Mouse (Mus musculus) embryonic fibroblast, embryonic 13.5 days (primary cell): Measurements from ENCODE around the gene Plg. TPM values are rescaled to one million over a fixed set of nuclear protein-coding genes. Genes with fewer than 3 reads are reported as not detected.

Experiments
- H3K27ac ChIP-seq: 2 replicates; pipeline ENCODE4 v1.5.1; 2012; ENCODE audit warnings: low read length, control low read depth, inconsistent platforms; ENCODE audit not compliant: insufficient read depth
- H3K4me1 ChIP-seq: 2 replicates; pipeline ENCODE4 v1.6.1; 2011; ENCODE audit warnings: low read length; ENCODE audit not compliant: control insufficient read depth, insufficient read depth
- H3K4me3 ChIP-seq: 2 replicates; pipeline ENCODE4 v1.5.1; 2011; ENCODE audit warnings: mild to moderate bottlenecking, control low read depth, low read length; ENCODE audit not compliant: insufficient read depth
- CTCF ChIP-seq: IDR thresholded peaks from 2 replicates; pipeline ENCODE4 v1.5.1; 2011; ENCODE audit warnings: mild to moderate bottlenecking, control low read depth, low read length, moderate library complexity, borderline replicate concordance; ENCODE audit not compliant: insufficient read depth
- POLR2A ChIP-seq: IDR thresholded peaks from 2 replicates; pipeline ENCODE4 v1.6.1; 2011; ENCODE audit warnings: low read depth, mild to moderate bottlenecking, control low read depth, low read length, moderate library complexity
- polyA plus RNA-seq: library from polyadenylated mRNA; stranded (reverse); fragments of >200 nt; gene quantifications from 2 replicates; pipeline ENCODE4 v1.2.4, GENCODE M21; 2011; ENCODE audit warnings: low read depth; ENCODE audit not compliant: missing spikeins, insufficient read length

Gene Plg
- polyA plus RNA-seq, 1 experiment: not detected

DNA sequence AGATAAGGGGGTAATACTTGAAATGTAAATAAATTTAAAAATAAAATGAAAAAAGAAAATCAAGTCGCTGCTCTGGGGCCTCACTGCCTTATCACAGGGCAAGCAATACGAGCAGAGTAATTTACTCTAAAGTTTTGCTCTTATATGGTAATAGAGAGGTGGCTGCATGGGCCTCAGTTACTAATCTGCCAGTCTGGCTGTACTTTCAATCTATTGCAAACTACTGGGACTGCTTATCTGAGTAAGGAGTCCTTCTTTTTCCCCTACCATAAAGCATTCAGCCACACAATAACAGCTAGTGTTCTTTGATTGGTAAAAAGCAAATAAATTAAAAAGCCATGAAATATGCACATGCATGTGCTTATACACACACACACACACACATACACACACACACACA lies 3.2 kb downstream of the Plg start:
- H3K4me3 ChIP-seq: no peak overlapping the region
- H3K27ac ChIP-seq: no peak overlapping the region
- no peak for TF ChIP-seq POLR2A
- TF ChIP-seq CTCF: no peak
- no peaks in the 10 kb centered on the region for H3K4me1 ChIP-seq

DNA sequence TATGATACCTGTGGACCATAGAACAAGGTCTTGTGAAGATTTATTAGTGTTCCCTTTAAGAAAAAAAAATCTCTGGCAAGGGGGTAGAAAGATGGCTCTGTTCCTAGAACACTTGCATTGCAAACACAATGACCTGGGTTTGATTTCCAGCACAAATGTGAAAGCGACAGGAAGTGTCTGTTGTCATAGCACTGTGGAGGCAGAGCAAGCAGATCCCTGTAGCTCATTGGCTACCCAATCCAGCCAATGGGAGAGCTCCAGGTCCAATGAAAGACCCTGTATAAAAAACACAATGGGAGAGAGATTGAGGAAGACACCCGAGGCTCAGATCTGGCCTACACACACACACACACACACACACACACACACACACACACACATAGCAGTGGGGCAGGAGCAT lies 4.1 kb downstream of the Plg start:
- no peak for TF ChIP-seq POLR2A
- no peak for TF ChIP-seq CTCF
- Histone ChIP-seq H3K27ac (no peak overlapping the region), H3K4me3 (no peak overlapping the region), H3K4me1 (no peaks in the 10 kb centered on the region)

DNA sequence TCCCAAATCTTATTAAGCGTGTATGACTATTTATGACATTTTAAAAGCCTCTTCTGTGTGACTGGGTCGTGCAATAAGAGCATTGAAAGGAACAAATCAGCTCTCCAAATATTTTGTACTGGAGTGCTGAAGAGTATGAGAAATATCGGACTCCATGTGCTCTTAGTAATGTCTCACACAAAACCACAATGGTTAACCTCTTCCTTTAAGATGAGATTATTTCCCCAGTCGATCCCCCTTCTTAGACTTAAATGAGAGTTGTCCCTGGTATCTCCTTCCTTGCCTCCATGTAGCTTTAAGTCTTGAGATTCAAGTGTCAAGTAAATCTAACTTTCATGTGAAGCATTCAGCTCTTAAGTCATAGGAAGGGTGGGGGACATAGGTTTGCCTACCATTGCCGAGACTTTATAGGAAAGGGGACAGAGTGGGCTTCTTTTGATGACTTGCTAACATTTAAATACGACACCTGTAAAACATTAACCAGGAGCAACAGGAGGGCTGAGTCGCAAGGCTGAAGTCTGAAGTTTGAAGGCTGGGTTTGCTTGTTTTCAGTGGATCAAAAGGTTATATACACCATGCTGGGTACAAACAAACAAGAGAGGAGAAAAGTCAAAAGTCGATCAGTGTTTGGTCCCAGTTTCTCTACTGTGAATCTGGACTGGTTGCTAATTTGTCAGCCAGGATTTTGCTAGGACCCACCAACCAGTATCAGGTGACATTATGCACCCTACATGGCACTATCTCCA lies 6.8 kb downstream of the Plg start:
- H3K27ac ChIP-seq: no peak overlapping the region
- no peak for TF ChIP-seq POLR2A
- TF ChIP-seq CTCF: no peak
- H3K4me1 ChIP-seq: no peaks in the 10 kb centered on the region
- H3K4me3 ChIP-seq: no peak overlapping the region

DNA sequence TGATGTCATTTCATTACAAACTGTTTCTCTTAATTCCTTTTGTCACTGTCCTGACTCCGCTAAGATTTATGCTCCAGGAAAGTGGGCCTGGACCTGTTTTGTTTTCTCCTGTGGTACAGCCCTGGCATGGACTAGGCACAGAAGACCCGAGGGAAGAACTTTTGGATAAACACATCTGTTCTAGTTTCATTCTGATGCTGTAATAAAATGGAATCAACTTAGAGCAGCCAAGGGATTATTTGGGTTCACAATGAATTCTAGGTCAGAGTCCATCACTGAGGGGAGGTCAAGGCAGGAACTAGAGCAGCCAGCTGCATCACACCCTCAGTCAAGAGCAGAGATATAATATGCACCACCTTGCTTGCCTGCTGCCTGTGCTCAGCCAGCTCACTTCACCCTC lies 9.4 kb downstream of the Plg start:
- no peak overlapping the region for H3K27ac ChIP-seq
- H3K4me3 ChIP-seq: no peak overlapping the region
- H3K4me1 ChIP-seq: no peaks in the 10 kb centered on the region
- TF ChIP-seq POLR2A (no peak), CTCF (no peak)

DNA sequence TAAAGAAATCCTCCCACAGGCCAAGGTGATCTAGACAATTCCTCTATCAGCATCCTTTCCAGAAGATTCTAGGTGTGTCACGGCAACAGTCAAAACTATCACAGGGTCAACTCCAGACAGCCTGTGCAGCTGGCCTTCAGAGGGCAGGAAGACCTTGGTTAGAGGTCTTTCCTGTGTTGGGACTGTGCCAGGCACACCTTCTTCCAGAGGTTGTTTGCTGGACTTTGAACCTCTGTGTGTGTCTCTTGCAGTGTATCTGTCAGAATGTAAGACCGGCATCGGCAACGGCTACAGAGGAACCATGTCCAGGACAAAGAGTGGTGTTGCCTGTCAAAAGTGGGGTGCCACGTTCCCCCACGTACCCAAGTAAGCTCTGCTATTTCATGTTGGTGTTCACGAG lies 9.8 kb downstream of the Plg start:
- Histone ChIP-seq H3K4me1 (no peaks in the 10 kb centered on the region), H3K4me3 (no peak overlapping the region), H3K27ac (no peak overlapping the region)
- TF ChIP-seq CTCF (no peak), POLR2A (no peak)

DNA sequence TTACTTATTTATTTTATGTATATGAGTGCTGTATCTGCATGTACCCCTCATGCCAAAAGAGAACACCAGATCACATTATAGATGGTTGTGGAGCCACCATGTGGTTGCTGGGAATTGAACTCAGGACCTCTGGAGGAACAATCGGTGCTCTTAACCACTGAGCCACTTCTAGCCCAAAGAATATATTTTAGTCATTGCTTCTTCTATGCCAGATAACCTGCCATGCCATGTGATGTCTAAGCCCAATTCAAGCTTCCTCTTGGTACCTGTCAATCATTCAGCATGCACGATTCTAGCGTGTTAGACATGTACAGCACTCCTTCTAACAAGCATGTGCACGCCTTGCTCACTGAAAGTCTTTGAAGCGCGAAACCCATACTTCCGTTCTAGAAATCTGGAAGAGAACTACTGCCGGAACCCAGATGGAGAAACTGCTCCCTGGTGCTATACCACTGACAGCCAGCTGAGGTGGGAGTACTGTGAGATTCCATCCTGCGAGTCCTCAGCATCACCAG lies 17.8 kb downstream of the Plg start:
- TF ChIP-seq CTCF (no peak), POLR2A (no peak)
- Histone ChIP-seq H3K4me3 (no peak overlapping the region), H3K27ac (no peak overlapping the region), H3K4me1 (no peaks in the 10 kb centered on the region)

DNA sequence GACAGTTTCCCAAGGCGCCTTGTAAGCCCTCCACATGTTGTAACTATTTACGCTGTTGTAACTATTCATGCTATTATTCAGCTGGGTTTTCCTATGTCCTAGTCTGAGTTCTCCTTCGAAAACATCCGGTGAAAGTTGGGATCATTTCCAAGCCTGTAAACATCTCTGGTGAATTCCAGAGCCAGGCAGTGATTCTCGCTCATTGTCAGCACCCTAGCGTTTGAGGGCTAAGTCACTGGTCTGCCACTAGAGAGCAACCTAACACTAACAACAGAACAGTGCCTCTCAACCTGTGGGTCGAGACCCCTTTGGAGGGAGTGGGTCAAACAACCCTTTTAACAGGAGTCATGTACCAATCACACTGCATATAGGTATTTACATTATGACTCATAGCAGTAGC lies 25.0 kb downstream of the Plg start:
- TF ChIP-seq POLR2A (no peak), CTCF (no peak)
- Histone ChIP-seq H3K4me3 (no peak overlapping the region), H3K27ac (no peak overlapping the region), H3K4me1 (no peaks in the 10 kb centered on the region)

DNA sequence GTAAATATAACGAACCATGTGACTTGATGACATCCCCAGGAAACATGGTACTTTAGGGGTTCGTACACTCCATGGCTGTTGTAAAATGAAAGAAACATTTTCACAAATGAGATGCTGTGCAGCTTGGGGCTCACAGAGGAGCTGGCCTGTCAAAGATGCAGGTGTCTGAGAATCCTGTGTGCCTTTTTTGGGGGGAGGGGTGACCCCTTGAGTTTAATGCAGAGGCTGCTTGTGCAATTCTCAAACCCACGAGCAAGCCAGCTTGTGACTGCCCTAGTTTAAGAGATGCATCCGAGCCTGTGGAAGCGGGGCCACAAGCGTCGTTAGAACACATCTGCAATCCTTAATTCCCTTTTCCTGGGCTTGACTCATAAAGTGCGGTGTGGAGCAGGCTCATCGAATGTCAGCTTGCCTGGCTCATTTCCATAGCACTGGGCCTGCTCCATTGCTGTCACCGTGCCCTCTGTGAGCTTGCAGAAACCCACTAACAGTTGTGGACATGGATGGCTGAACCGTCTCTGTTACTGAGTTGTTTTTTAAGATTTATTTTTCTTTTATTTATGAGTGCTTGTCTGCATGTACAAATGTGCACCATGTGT lies 31.0 kb downstream of the Plg start:
- no peak for TF ChIP-seq POLR2A
- TF ChIP-seq CTCF: no peak
- H3K4me3 ChIP-seq: no peak overlapping the region
- no peak overlapping the region for H3K27ac ChIP-seq
- H3K4me1 ChIP-seq: no peaks in the 10 kb centered on the region

DNA sequence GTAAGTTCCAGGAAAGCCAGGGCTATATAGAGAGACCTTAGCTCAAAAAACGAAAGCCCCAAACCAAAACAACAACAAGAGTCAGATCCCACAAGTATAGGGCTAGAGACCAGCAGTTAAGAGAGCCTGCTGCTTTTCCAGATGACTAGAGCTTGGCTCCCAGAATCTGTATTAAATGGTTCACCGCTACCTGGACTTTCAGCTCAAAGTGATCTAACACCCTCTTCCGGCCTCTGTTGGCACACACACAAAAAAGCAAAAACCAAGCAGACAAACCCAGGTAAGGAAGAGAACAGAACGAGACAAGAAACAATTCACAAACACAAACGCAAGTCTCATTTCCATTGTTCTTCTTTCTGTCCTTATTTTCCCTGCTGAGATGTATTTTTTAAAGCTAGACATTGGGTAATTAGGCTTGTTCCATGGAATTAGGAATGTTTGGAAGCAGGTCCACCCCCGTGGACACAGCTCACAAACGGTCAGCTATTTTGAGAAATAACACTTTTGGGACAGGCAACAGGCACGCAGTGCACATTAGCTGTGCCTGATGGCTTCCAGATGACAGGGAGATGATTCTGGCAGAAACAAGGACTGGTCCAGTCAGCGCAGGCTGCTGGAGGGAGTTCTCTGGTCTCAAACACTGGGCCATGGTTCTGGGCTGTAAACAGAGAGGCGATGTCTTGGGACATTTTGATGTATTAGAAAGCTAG lies 33.9 kb downstream of the Plg start:
- no peak for TF ChIP-seq POLR2A
- no peak for TF ChIP-seq CTCF
- Histone ChIP-seq H3K4me3 (no peak overlapping the region), H3K4me1 (no peaks in the 10 kb centered on the region), H3K27ac (no peak overlapping the region)

DNA sequence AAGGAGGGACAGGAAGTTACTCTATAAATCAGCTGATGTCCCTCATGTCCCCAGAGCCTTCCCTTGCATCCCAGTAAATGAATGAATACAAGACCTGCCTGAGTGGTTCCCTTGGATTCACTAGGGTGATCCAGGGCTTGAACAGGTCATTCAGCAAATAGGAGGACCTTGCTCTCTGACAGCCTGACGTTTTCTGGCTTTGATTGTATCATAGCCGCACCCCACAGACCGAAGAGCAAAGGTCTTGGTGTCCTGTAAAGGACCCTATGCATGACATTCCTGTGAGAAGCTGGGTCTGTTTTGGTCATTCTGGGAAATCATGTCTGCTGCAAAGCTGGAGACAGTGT lies 34.5 kb downstream of the Plg start:
- Histone ChIP-seq H3K27ac (no peak overlapping the region), H3K4me3 (no peak overlapping the region), H3K4me1 (no peaks in the 10 kb centered on the region)
- TF ChIP-seq CTCF (no peak), POLR2A (no peak)
